Mouse (Mus musculus): ENCODE measurements around the gene Tmem114. TPM values are rescaled to one million over a fixed set of nuclear protein-coding genes. Genes with fewer than 3 reads are reported as not detected.
A peak's percentile ranks its signal among the peaks of the same experiment; 100 is the strongest.

Tmem114 gene
- total and polyA plus RNA-seq, 3 experiments: not detected

DNA sequence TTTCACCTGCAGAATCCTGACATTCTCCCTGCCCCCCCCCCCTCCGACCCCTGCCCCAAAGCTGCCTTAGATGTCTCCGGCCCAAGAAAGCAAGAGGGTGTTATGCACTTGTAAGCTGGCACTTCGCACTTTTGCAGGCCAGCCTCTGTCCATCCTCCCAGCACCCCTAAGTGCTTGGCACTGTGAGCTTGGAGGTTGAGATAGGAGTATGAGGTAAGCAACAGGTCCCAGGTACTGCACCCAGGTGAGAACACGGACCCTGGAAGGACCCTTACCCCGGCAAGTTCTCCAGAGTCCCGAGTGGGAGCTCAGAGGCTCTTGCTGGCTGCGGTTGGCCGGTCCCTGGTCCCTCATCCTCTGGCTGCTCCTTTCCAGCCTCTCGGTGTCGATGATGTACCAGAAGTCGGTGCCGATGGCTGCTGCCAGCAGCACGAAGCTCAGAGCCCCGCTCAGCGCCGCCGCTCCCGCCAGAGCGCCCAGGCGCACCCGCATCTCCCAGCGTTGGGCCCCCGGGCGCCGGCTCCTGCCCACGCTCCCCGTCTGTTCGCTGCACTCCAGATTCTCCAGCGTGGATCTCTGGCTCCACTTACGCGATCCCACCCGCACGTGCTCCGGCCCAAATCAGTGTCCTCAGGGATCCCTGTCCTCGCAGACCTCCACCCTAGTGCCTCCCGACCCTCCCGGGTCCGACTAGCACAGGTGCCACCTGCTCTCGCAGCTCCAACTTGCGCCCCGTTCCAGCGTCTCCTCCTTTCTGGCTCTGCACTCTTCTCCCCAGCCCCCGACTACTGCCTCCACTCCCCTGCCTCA, 570 bp downstream of the Tmem114 start:
- peaks cover 11% of the 10 kb centered on the region for H3K27me3 ChIP-seq (ENCODE audit: control insufficient read depth, insufficient read depth, low read length)
- H3K4me1 ChIP-seq (ENCODE audit: control insufficient read depth, insufficient read depth, low read length): no peaks in the 10 kb centered on the region
- H3K79me2 ChIP-seq (replicated peaks; ENCODE audit: control insufficient read depth, insufficient read depth, low read length): no peaks in the 10 kb centered on the region
- H3K4me3 ChIP-seq: no peak overlapping the region
- no peaks in the 10 kb centered on the region for H3K36me3 ChIP-seq (ENCODE audit: control insufficient read depth, insufficient read depth, low read length)
- WGBS: 6% methylated on average over 43 of the region's 43 CpGs
- peak in 1 of 2 experiments; percentile 18 for DNase-seq
- TF ChIP-seq EP300 (IDR thresholded peaks at IDR 0.05; ENCODE audit: insufficient read depth, low read depth, low read length): no peak
- TF ChIP-seq POLR2A (IDR thresholded peaks at IDR 0.05; ENCODE audit: insufficient read depth, low read depth, low read length): no peak
- TF ChIP-seq CTCF (IDR thresholded peaks at IDR 0.05): no peak
- H3K27ac ChIP-seq: no peak overlapping the region
- no peak overlapping the region for H3K9ac ChIP-seq (ENCODE audit: low read depth, low read length)
- intact Hi-C loops (cut with DNase I): no loop called here

DNA sequence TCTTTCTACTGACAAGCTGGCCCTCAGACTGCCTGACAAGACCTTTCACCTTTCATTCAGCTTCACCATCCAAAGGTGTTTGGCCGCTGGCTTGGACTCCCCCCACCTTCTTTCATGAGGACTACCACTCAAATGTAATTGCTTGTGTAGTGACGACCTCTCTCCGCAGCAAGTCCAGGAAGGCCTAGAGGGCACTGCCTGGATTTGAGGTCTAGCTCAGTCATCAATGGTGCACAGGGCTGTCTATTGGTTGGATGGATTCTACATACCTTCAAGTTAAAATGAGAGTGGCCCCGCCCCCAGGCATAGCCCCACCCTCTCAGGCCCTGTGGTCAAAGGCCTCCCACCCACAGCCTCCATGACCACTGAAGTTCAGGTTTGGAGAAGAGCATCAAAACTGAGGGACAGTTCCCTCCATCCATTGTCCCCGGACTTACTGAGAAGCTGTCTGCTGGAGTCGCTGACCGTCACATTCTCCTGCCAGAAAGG, 1.3 kb downstream of the Tmem114 start:
- no peak for TF ChIP-seq POLR2A (IDR thresholded peaks at IDR 0.05; ENCODE audit: insufficient read depth, low read depth, low read length)
- TF ChIP-seq EP300 (IDR thresholded peaks at IDR 0.05; ENCODE audit: insufficient read depth, low read depth, low read length): no peak
- no peak for TF ChIP-seq CTCF (IDR thresholded peaks at IDR 0.05)
- Histone ChIP-seq H3K4me1 (ENCODE audit: control insufficient read depth, insufficient read depth, low read length) (no peaks in the 10 kb centered on the region), H3K9ac (ENCODE audit: low read depth, low read length) (no peak overlapping the region), H3K36me3 (ENCODE audit: control insufficient read depth, insufficient read depth, low read length) (no peaks in the 10 kb centered on the region), H3K79me2 (replicated peaks; ENCODE audit: control insufficient read depth, insufficient read depth, low read length) (no peaks in the 10 kb centered on the region), H3K27ac (no peak overlapping the region), H3K27me3 (ENCODE audit: control insufficient read depth, insufficient read depth, low read length) (peaks cover 11% of the 10 kb centered on the region), H3K4me3 (no peak overlapping the region)
- WGBS: 48% methylated on average over 7 of the region's 7 CpGs
- intact Hi-C loops (cut with DNase I): no loop called here
- no peak for DNase-seq

DNA sequence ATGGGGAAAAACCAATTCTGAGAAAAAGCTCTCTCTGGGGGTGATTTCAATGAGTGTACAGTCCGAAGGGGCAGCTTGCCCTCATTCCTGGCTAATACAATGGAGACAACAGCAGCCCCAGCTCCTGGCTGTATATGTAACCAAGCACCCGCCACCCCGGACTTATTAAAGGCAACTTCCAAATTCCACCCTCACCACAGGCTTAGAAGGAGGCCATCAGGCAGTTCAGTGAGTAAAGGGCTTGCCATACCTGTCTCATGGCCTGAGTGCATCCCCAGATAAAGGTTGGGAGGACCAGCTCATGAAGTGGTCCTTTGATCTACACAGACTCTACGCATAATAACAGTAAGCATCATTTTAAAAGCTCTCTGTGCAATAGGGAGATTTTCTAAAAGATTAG, 4.1 kb downstream of the Tmem114 start:
- TF ChIP-seq EP300 (IDR thresholded peaks at IDR 0.05; ENCODE audit: insufficient read depth, low read depth, low read length) (no peak), CTCF (IDR thresholded peaks at IDR 0.05) (no peak), POLR2A (IDR thresholded peaks at IDR 0.05; ENCODE audit: insufficient read depth, low read depth, low read length) (no peak)
- Histone ChIP-seq H3K9ac (ENCODE audit: low read depth, low read length) (no peak overlapping the region), H3K4me1 (ENCODE audit: control insufficient read depth, insufficient read depth, low read length) (no peaks in the 10 kb centered on the region), H3K27ac (no peak overlapping the region), H3K79me2 (replicated peaks; ENCODE audit: control insufficient read depth, insufficient read depth, low read length) (no peaks in the 10 kb centered on the region), H3K36me3 (ENCODE audit: control insufficient read depth, insufficient read depth, low read length) (no peaks in the 10 kb centered on the region), H3K27me3 (ENCODE audit: control insufficient read depth, insufficient read depth, low read length) (peaks cover 11% of the 10 kb centered on the region), H3K4me3 (no peak overlapping the region)
- intact Hi-C loops (cut with DNase I): no loop called here
- WGBS: 79% methylated on average over 4 of the region's 4 CpGs
- peak in 1 of 2 experiments; percentile 5 for DNase-seq

DNA sequence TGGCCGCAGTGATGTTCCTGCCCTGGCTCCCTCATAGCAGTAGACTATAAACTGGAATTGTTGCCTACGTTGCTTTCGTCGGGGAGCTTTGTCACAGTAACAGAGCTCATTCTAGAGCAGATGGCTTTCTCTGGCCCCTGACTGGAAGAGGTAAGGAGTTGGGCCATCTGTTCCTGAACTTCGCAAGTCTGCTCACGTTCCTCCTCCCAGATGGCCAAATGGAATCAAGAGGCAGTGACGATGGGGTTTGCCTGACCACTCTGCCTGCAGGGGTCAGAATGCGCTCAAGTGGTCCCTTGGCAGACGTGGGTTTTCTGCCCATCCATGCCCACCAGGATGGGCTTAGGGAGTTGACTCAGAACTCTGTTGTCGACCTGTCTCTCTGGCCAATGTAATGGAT, 4.6 kb downstream of the Tmem114 start:
- H3K27me3 ChIP-seq (ENCODE audit: control insufficient read depth, insufficient read depth, low read length): peaks cover 9% of the 10 kb centered on the region
- no peaks in the 10 kb centered on the region for H3K4me1 ChIP-seq (ENCODE audit: control insufficient read depth, insufficient read depth, low read length)
- DNase-seq: no peak
- no peak overlapping the region for H3K4me3 ChIP-seq
- no peaks in the 10 kb centered on the region for H3K79me2 ChIP-seq (replicated peaks; ENCODE audit: control insufficient read depth, insufficient read depth, low read length)
- no peak for TF ChIP-seq POLR2A (IDR thresholded peaks at IDR 0.05; ENCODE audit: insufficient read depth, low read depth, low read length)
- TF ChIP-seq CTCF (IDR thresholded peaks at IDR 0.05): no peak
- no peak for TF ChIP-seq EP300 (IDR thresholded peaks at IDR 0.05; ENCODE audit: insufficient read depth, low read depth, low read length)
- no peaks in the 10 kb centered on the region for H3K36me3 ChIP-seq (ENCODE audit: control insufficient read depth, insufficient read depth, low read length)
- no peak overlapping the region for H3K9ac ChIP-seq (ENCODE audit: low read depth, low read length)
- H3K27ac ChIP-seq: no peak overlapping the region
- intact Hi-C loops (cut with DNase I): no loop called here
- WGBS: 72% methylated on average over 10 of the region's 10 CpGs

DNA sequence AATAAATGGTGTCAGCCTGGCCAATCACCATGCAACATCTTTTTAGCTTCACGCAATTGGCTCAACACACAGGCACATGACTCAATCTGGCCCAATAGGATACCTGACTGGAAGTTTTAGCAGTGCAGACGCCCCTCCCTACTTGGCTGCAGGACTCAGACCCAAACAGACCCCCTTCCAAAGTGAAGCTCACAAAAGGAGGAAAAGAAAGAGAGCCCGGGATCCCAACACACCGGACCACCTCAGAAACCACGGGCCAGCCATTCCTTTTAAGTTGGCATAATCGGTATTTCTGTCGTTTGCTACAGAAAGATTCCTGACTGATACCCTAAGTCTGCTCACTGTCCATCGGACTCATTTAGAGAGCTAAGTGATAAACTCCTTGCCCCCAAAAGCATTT, 5.3 kb downstream of the Tmem114 start:
- H3K27ac ChIP-seq: no peak overlapping the region
- no peak for TF ChIP-seq POLR2A (IDR thresholded peaks at IDR 0.05; ENCODE audit: insufficient read depth, low read depth, low read length)
- no peak for TF ChIP-seq EP300 (IDR thresholded peaks at IDR 0.05; ENCODE audit: insufficient read depth, low read depth, low read length)
- TF ChIP-seq CTCF (IDR thresholded peaks at IDR 0.05): no peak
- peaks cover 6% of the 10 kb centered on the region for H3K27me3 ChIP-seq (ENCODE audit: control insufficient read depth, insufficient read depth, low read length)
- no peak for DNase-seq
- intact Hi-C loops (cut with DNase I): no loop called here
- H3K36me3 ChIP-seq (ENCODE audit: control insufficient read depth, insufficient read depth, low read length): no peaks in the 10 kb centered on the region
- WGBS: 85% methylated on average over 8 of the region's 8 CpGs
- no peak overlapping the region for H3K9ac ChIP-seq (ENCODE audit: low read depth, low read length)
- H3K4me3 ChIP-seq: no peak overlapping the region
- H3K4me1 ChIP-seq (ENCODE audit: control insufficient read depth, insufficient read depth, low read length): no peaks in the 10 kb centered on the region
- H3K79me2 ChIP-seq (replicated peaks; ENCODE audit: control insufficient read depth, insufficient read depth, low read length): no peaks in the 10 kb centered on the region

DNA sequence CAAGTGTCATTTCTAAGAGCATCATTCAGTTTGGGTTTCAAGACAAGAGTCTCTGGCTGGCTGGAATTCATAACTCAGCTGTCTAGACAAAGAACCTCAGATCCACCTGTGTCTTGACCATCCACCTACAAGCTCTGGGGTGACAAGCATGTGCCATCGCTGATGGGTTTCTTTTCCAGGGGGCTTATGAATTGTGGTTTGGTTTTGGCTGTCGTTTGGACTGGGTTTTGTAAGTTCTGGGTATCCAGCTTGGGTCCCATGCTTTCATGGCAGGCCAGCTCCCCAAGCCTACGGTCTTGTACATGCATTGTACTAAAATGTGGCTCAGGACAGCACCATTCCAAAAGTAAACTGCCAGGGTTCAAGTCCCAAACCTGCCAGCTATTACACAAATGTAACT, 6.8 kb downstream of the Tmem114 start:
- Histone ChIP-seq H3K4me3 (no peak overlapping the region), H3K4me1 (ENCODE audit: control insufficient read depth, insufficient read depth, low read length) (no peaks in the 10 kb centered on the region), H3K27me3 (ENCODE audit: control insufficient read depth, insufficient read depth, low read length) (no peaks in the 10 kb centered on the region), H3K79me2 (replicated peaks; ENCODE audit: control insufficient read depth, insufficient read depth, low read length) (no peaks in the 10 kb centered on the region), H3K9ac (ENCODE audit: low read depth, low read length) (no peak overlapping the region), H3K36me3 (ENCODE audit: control insufficient read depth, insufficient read depth, low read length) (no peaks in the 10 kb centered on the region), H3K27ac (no peak overlapping the region)
- intact Hi-C loops (cut with DNase I): no loop called here
- DNase-seq: peak in 1 of 2 experiments; percentile 4
- TF ChIP-seq EP300 (IDR thresholded peaks at IDR 0.05; ENCODE audit: insufficient read depth, low read depth, low read length) (no peak), CTCF (IDR thresholded peaks at IDR 0.05) (no peak), POLR2A (IDR thresholded peaks at IDR 0.05; ENCODE audit: insufficient read depth, low read depth, low read length) (no peak)
- 84% methylated on average over 3 of the region's 3 CpGs for WGBS
